In the genomic region with DNA sequence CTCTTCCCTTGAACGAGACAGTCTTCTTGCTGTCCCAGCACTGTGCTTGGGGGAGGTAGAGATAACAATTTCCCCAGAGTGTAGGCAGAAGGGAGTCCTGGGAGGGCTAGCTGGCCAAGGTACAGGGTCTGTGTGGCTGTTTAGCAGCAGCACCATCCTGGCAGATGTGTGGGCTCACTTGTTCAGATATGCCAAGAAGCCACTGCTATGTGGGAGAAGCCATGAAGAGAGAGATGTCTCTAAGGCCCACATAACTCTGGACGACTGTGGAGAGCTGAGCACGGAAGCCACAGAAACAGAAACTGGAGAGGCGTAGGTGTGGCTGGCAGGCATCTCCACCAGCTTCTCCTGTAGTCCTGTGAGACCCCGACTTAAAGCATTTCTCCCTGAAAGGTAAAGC, we compare ENCODE assay signal across 19 mouse cellular contexts. TPM values are rescaled to one million over a fixed set of nuclear protein-coding genes. Genes with fewer than 3 reads are reported as not detected.
A peak's percentile ranks its signal among the peaks of the same experiment; 100 is the strongest.
DNase-seq lines count a peak whose midpoint lies in the region; ATAC-seq lines count a peak whose summit lies in the region.
"Had no signal": no experiment of that assay in that cellular context is flagged by ENCODE, and none has a peak within 500 bp of the region (broad histone marks: within the 10 kb centered on the region; RNA-seq: fewer than 3 reads in every experiment).

No protein-coding gene starts in this region.

- peak; percentile 97 for ATAC-seq in frontal cortex, adult (ENCODE audit: low TSS enrichment)
- no peak for ATAC-seq in hindbrain, embryonic 13.5 days (ENCODE audit: low FRiP score)
- ATAC-seq: forebrain, embryonic 13.5 days; forebrain, embryonic 16.5 days had no signal

- H3K4me1 ChIP-seq in hindbrain, embryonic 10.5 days (replicated peaks) = no peaks in the 10 kb centered on the region; the same call in 1 of the 2 replicates
- H3K4me1 ChIP-seq in hindbrain, embryonic 13.5 days (replicated peaks) = no peaks in the 10 kb centered on the region
- H3K4me1 ChIP-seq: embryonic facial prominence, embryonic 10.5 days; embryonic facial prominence, embryonic 12.5 days; forebrain, embryonic 13.5 days had no signal

- 79% methylated on average over 5 of the region's 5 CpGs for whole genome bisulfite sequencing in hindbrain, embryonic 10.5 days
- WGBS in hindbrain, embryonic 13.5 days = 78% methylated on average over 5 of the region's 5 CpGs

- H3K36me3 ChIP-seq in hindbrain, embryonic 10.5 days = no peaks in the 10 kb centered on the region
- H3K36me3 ChIP-seq in hindbrain, embryonic 13.5 days = no peaks in the 10 kb centered on the region
- H3K36me3 ChIP-seq: embryonic facial prominence, embryonic 10.5 days; embryonic facial prominence, embryonic 12.5 days had no signal

- no peak overlapping the region for H3K9ac ChIP-seq in hindbrain, embryonic 13.5 days
- H3K9ac ChIP-seq: embryonic facial prominence, embryonic 12.5 days; forebrain, embryonic 13.5 days had no signal

- H3K27me3 ChIP-seq in hindbrain, embryonic 10.5 days (ENCODE audit: insufficient read depth, poor library complexity, severe bottlenecking) = no peaks in the 10 kb centered on the region
- no peaks in the 10 kb centered on the region for H3K27me3 ChIP-seq in hindbrain, embryonic 13.5 days
- H3K27me3 ChIP-seq: embryonic facial prominence, embryonic 12.5 days; forebrain, embryonic 13.5 days had no signal

- no peak for DNase-seq in frontal cortex, postnatal 14 days (ENCODE audit: low spot score in 2 of 2)
- no peak for DNase-seq in hindbrain, embryonic 10.5 days (ENCODE audit: low spot score)
- DNase-seq in right cerebral cortex, adult 18-20 months = peak; percentile 49
- DNase-seq in right cerebral cortex, postnatal 25 days = no peak
- no peak for DNase-seq in layer of hippocampus, postnatal 25 days (ENCODE audit: extremely low spot score in 1 of 2, low spot score in 1 of 2)
- DNase-seq: adrenal gland, adult 2 months; adrenal gland, postnatal 10 days; adrenal gland, postnatal 25 days; cerebellum, adult 11-12 months; cerebellum, adult 2 months; cerebellum, adult 9-10 months; cerebellum, postnatal 10 days; cerebellum, postnatal 25 days had no signal

- peaks cover 6% of the 10 kb centered on the region; the same call in 1 of the 2 replicates for H3K9me3 ChIP-seq in hindbrain, embryonic 10.5 days
- H3K9me3 ChIP-seq in hindbrain, embryonic 13.5 days = no peaks in the 10 kb centered on the region
- H3K9me3 ChIP-seq: embryonic facial prominence, embryonic 12.5 days; forebrain, embryonic 13.5 days had no signal

- no peak overlapping the region for H3K4me2 ChIP-seq in hindbrain, embryonic 13.5 days
- H3K4me2 ChIP-seq: embryonic facial prominence, embryonic 12.5 days; forebrain, embryonic 13.5 days had no signal

- H3K27ac ChIP-seq in hindbrain, embryonic 10.5 days = 0 out of 2 replicates have a peak overlapping the region, but pooled peaks have one; percentile 35
- no peak overlapping the region for H3K27ac ChIP-seq in hindbrain, embryonic 13.5 days
- H3K27ac ChIP-seq: embryonic facial prominence, embryonic 10.5 days; embryonic facial prominence, embryonic 12.5 days; forebrain, embryonic 13.5 days had no signal

- H3K4me3 ChIP-seq in hindbrain, embryonic 10.5 days = no peak overlapping the region
- H3K4me3 ChIP-seq in hindbrain, embryonic 13.5 days = no peak overlapping the region
- H3K4me3 ChIP-seq: embryonic facial prominence, embryonic 10.5 days; embryonic facial prominence, embryonic 12.5 days; forebrain, embryonic 13.5 days had no signal

RNA-seq across cellular contexts. Expression of a gene that starts 13.5 kb away (rescaled TPM):
- 47.8 and 51.2 TPM in 2 replicates for polyA plus RNA-seq in hindbrain, embryonic 10.5 days (2016; fragmentation: Nextera tagmentation; extraction: Ambion mirVana)
- polyA plus RNA-seq in hindbrain, embryonic 13.5 days (2015; fragmentation: Nextera tagmentation; extraction: Ambion mirVana) = 23.8 and 27.2 TPM in 2 replicates
- total RNA-seq in layer of hippocampus, postnatal 25 days (2021) = 10 to 100 TPM; 40.8 to 58.6 TPM

RNA-seq across cellular contexts. Expression of a gene that starts 22.7 kb away (rescaled TPM):
- 2.5 and 3.1 TPM in 2 replicates for polyA plus RNA-seq in hindbrain, embryonic 10.5 days (2016; fragmentation: Nextera tagmentation; extraction: Ambion mirVana)
- 20.2 and 21.0 TPM in 2 replicates for polyA plus RNA-seq in hindbrain, embryonic 13.5 days (2015; fragmentation: Nextera tagmentation; extraction: Ambion mirVana)
- 100 to 1,000 TPM in 1 of 2 experiments, 10 to 100 TPM in 1; 88.1 to 103 TPM for total RNA-seq in layer of hippocampus, postnatal 25 days (2021)

RNA-seq across cellular contexts. Expression of a gene that starts 40.6 kb away (rescaled TPM):
- polyA plus RNA-seq in hindbrain, embryonic 10.5 days (2016; fragmentation: Nextera tagmentation; extraction: Ambion mirVana) = 6.5 and 9.8 TPM in 2 replicates
- 7.0 and 7.8 TPM in 2 replicates for polyA plus RNA-seq in hindbrain, embryonic 13.5 days (2015; fragmentation: Nextera tagmentation; extraction: Ambion mirVana)
- 10 to 100 TPM; 38.7 to 39.3 TPM for total RNA-seq in layer of hippocampus, postnatal 25 days (2021)

RNA-seq across cellular contexts. Expression of a gene that starts 44.0 kb away (rescaled TPM):
- 1.1 and 1.2 TPM in 2 replicates for polyA plus RNA-seq in hindbrain, embryonic 10.5 days (2016; fragmentation: Nextera tagmentation; extraction: Ambion mirVana)
- 1.9 and 2.1 TPM in 2 replicates for polyA plus RNA-seq in hindbrain, embryonic 13.5 days (2015; fragmentation: Nextera tagmentation; extraction: Ambion mirVana)
- 1 to 10 TPM in 1 of 2 experiments, under 1 TPM in 1; 0.64 to 1.3 TPM for total RNA-seq in layer of hippocampus, postnatal 25 days (2021)

RNA-seq across cellular contexts. Expression of a gene that starts 44.6 kb away (rescaled TPM):
- 0.55 and 1.1 TPM in 2 replicates for polyA plus RNA-seq in hindbrain, embryonic 10.5 days (2016; fragmentation: Nextera tagmentation; extraction: Ambion mirVana)
- polyA plus RNA-seq in hindbrain, embryonic 13.5 days (2015; fragmentation: Nextera tagmentation; extraction: Ambion mirVana) = 0.75 and 1.3 TPM in 2 replicates
- 1 to 10 TPM in 1 of 2 experiments, under 1 TPM in 1; 0.57 to 1.2 TPM for total RNA-seq in layer of hippocampus, postnatal 25 days (2021)
- total RNA-seq: adrenal gland, adult 2 months had no signal
- polyA plus RNA-seq: adrenal gland, adult 2 months; embryonic facial prominence, embryonic 12.5 days had no signal
